Mouse (Mus musculus) heart, postnatal 0 days (tissue): ENCODE data around the gene Ube2l3.

Experiments used
- CTCF ChIP-seq: IDR thresholded peaks from 2 replicates; pipeline ENCODE4 v1.5.1; 2016; ENCODE audit warnings: antibody characterized with exemption, control low read depth, low read depth
- EP300 ChIP-seq: IDR thresholded peaks from 2 replicates; pipeline ENCODE4 v1.6.1; 2016; ENCODE audit warnings: antibody characterized with exemption, low read depth

DNA sequence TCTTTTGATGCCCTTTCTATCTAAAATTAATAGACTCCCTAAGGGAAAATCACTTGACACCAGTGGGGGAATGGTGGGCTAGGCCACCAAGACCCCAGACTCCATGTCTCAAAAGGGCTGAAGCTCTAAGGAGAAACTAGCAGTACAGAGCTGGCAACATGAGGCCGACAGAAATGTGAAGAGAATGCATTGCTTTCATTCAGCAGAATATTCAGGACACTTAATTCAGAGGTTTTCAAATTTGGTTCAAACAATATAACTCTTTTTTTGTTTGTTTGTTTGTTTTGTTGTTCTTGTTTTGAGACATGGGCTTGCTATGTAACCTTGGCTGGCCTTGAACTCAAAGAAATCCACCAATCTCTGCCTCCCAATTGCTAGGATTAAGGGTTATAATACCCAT, at the start of gene Ube2l3:
- TF ChIP-seq CTCF (no peak), EP300 (no peak)
